Mouse (Mus musculus): ENCODE results near the gene Cntln. TPM values are rescaled to one million over a fixed set of nuclear protein-coding genes. Genes with fewer than 3 reads are reported as not detected.

Cntln gene
- 6.2 TPM for polyA plus RNA-seq (2014; fragmentation: Illumina TruSeq; extraction: RNeasy Lipid Tissue Mini Kit (QIAGEN cat#74804); ENCODE audit: low replicate concordance)

DNA sequence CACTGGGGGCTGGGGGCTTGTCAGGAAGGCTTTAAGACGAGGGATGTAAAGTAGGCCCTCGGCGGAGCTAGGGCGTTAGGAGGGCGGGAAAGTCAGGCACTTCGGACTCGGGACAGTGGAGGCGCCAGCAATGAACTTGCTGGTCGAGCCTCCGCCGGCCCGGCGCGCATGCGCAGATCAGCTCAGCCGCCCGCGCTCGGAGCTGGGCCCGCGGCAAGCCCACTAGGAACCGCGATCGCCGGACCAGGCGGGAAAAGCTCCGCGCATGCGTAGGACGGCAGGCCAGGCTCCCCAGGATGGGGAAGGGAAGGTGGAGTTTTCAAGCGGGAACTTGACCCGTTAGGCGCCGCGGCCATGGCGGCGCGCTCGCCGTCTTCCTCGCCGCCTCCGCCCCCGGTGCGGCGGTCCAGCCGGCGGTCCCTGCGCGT lies at the start of gene Cntln:
TSS of gene Cntln (plus strand) at position 199 of the 428 bp plus-strand sequence.

Other genes starting within 250 kb of the Cntln start
- 0.56 TPM for gene Bnc2, start 209.0 kb upstream of the Cntln start, polyA plus RNA-seq (2014; fragmentation: Illumina TruSeq; extraction: RNeasy Lipid Tissue Mini Kit (QIAGEN cat#74804); ENCODE audit: low replicate concordance)